Mouse (Mus musculus): ENCODE data around the gene Cd164. TPM values are rescaled to one million over a fixed set of nuclear protein-coding genes. Genes with fewer than 3 reads are reported as not detected.

Gene Cd164
- polyA plus RNA-seq, 1 experiment from 2014 or later = 112 TPM

GRCm38 (mm10) chr10:41536714-41537113 is 17.5 kb downstream of the Cd164 start:
- TF ChIP-seq EP300 (optimal IDR thresholded peaks at IDR 0.05) (no peak), CTCF (IDR thresholded peaks at IDR 0.05; ENCODE audit: low read depth) (no peak)
- no peak overlapping the region for H3K4me3 ChIP-seq (ENCODE audit: low read depth, low read length)
- H3K27ac ChIP-seq (replicated peaks) = no peak overlapping the region
- peaks cover 9% of the 10 kb centered on the region for H3K36me3 ChIP-seq (ENCODE audit: control insufficient read depth, insufficient read depth, low read length)
- H3K9ac ChIP-seq (ENCODE audit: low read length) = no peak overlapping the region
- no peak overlapping the region for H3K4me2 ChIP-seq (replicated peaks; ENCODE audit: low read depth)
- ATAC-seq (ENCODE audit: low FRiP score, low TSS enrichment) (no peak), DNase-seq (ENCODE audit: low spot score) (no peak)
- no peaks in the 10 kb centered on the region for H3K9me3 ChIP-seq (ENCODE audit: control insufficient read depth, low read length)
- no peaks in the 10 kb centered on the region for H3K27me3 ChIP-seq (ENCODE audit: control insufficient read depth, insufficient read depth, low read length)
- WGBS = 95% methylated on average over 1 of the region's 1 CpGs
- H3K4me1 ChIP-seq (replicated peaks; ENCODE audit: control insufficient read depth, insufficient read depth) = no peaks in the 10 kb centered on the region

- peaks cover 9% of the 10 kb centered on the region for H3K36me3 ChIP-seq (ENCODE audit: control insufficient read depth, insufficient read depth, low read length)
- H3K27me3 ChIP-seq (ENCODE audit: control insufficient read depth, insufficient read depth, low read length) = no peaks in the 10 kb centered on the region
- WGBS = 94% methylated on average over 4 of the region's 4 CpGs
- H3K4me3 ChIP-seq (ENCODE audit: low read depth, low read length) = no peak overlapping the region
- no peaks in the 10 kb centered on the region for H3K4me1 ChIP-seq (replicated peaks; ENCODE audit: control insufficient read depth, insufficient read depth)
- no peak for TF ChIP-seq EP300 (optimal IDR thresholded peaks at IDR 0.05)
- TF ChIP-seq CTCF (IDR thresholded peaks at IDR 0.05; ENCODE audit: low read depth) = no peak
- H3K9ac ChIP-seq (ENCODE audit: low read length) = no peak overlapping the region
- H3K9me3 ChIP-seq (ENCODE audit: control insufficient read depth, low read length) = no peaks in the 10 kb centered on the region
- ATAC-seq (ENCODE audit: low FRiP score, low TSS enrichment) (no peak), DNase-seq (ENCODE audit: low spot score) (no peak)
- no peak overlapping the region for H3K4me2 ChIP-seq (replicated peaks; ENCODE audit: low read depth)
- H3K27ac ChIP-seq (replicated peaks) = no peak overlapping the region
These were observed 18.2 kb downstream of the Cd164 start for GRCm38 (mm10) chr10:41537226-41537982.

GRCm38 (mm10) chr10:41537983-41538330 is 18.7 kb downstream of the Cd164 start:
- Histone ChIP-seq H3K36me3 (ENCODE audit: control insufficient read depth, insufficient read depth, low read length) (peaks cover 9% of the 10 kb centered on the region), H3K9me3 (ENCODE audit: control insufficient read depth, low read length) (no peaks in the 10 kb centered on the region), H3K9ac (ENCODE audit: low read length) (no peak overlapping the region), H3K4me3 (ENCODE audit: low read depth, low read length) (no peak overlapping the region), H3K4me2 (replicated peaks; ENCODE audit: low read depth) (no peak overlapping the region), H3K27ac (replicated peaks) (no peak overlapping the region), H3K27me3 (ENCODE audit: control insufficient read depth, insufficient read depth, low read length) (no peaks in the 10 kb centered on the region), H3K4me1 (replicated peaks; ENCODE audit: control insufficient read depth, insufficient read depth) (no peaks in the 10 kb centered on the region)
- WGBS = 89% methylated on average over 3 of the region's 3 CpGs
- ATAC-seq (ENCODE audit: low FRiP score, low TSS enrichment) (no peak), DNase-seq (ENCODE audit: low spot score) (no peak)
- TF ChIP-seq EP300 (optimal IDR thresholded peaks at IDR 0.05) = no peak

GRCm38 (mm10) chr10:41538986-41539385 is 19.8 kb downstream of the Cd164 start:
- Histone ChIP-seq H3K4me1 (replicated peaks; ENCODE audit: control insufficient read depth, insufficient read depth) (no peaks in the 10 kb centered on the region), H3K27ac (replicated peaks) (no peak overlapping the region), H3K9ac (ENCODE audit: low read length) (no peak overlapping the region), H3K27me3 (ENCODE audit: control insufficient read depth, insufficient read depth, low read length) (no peaks in the 10 kb centered on the region), H3K4me3 (ENCODE audit: low read depth, low read length) (no peak overlapping the region), H3K4me2 (replicated peaks; ENCODE audit: low read depth) (no peak overlapping the region), H3K9me3 (ENCODE audit: control insufficient read depth, low read length) (no peaks in the 10 kb centered on the region), H3K36me3 (ENCODE audit: control insufficient read depth, insufficient read depth, low read length) (peaks cover 7% of the 10 kb centered on the region)
- 93% methylated on average over 4 of the region's 4 CpGs for WGBS
- DNase-seq (ENCODE audit: low spot score) (no peak), ATAC-seq (ENCODE audit: low FRiP score, low TSS enrichment) (no peak)
- TF ChIP-seq CTCF (IDR thresholded peaks at IDR 0.05; ENCODE audit: low read depth) (no peak), EP300 (optimal IDR thresholded peaks at IDR 0.05) (no peak)

- no peaks in the 10 kb centered on the region for H3K27me3 ChIP-seq (ENCODE audit: control insufficient read depth, insufficient read depth, low read length)
- DNase-seq (ENCODE audit: low spot score) (no peak), ATAC-seq (ENCODE audit: low FRiP score, low TSS enrichment) (no peak)
- no peaks in the 10 kb centered on the region for H3K36me3 ChIP-seq (ENCODE audit: control insufficient read depth, insufficient read depth, low read length)
- no peaks in the 10 kb centered on the region for H3K4me1 ChIP-seq (replicated peaks; ENCODE audit: control insufficient read depth, insufficient read depth)
- WGBS = 91% methylated on average over 6 of the region's 6 CpGs
- H3K27ac ChIP-seq (replicated peaks) = no peak overlapping the region
- H3K9ac ChIP-seq (ENCODE audit: low read length) = no peak overlapping the region
- TF ChIP-seq EP300 (optimal IDR thresholded peaks at IDR 0.05) = no peak
- no peak for TF ChIP-seq CTCF (IDR thresholded peaks at IDR 0.05; ENCODE audit: low read depth)
- H3K4me3 ChIP-seq (ENCODE audit: low read depth, low read length) = no peak overlapping the region
- H3K4me2 ChIP-seq (replicated peaks; ENCODE audit: low read depth) = no peak overlapping the region
- no peaks in the 10 kb centered on the region for H3K9me3 ChIP-seq (ENCODE audit: control insufficient read depth, low read length)
These were observed 22.8 kb downstream of the Cd164 start for GRCm38 (mm10) chr10:41542057-41542456.

- Histone ChIP-seq H3K4me1 (replicated peaks; ENCODE audit: control insufficient read depth, insufficient read depth) (no peaks in the 10 kb centered on the region), H3K27ac (replicated peaks) (no peak overlapping the region), H3K9me3 (ENCODE audit: control insufficient read depth, low read length) (no peaks in the 10 kb centered on the region), H3K9ac (ENCODE audit: low read length) (no peak overlapping the region), H3K27me3 (ENCODE audit: control insufficient read depth, insufficient read depth, low read length) (no peaks in the 10 kb centered on the region), H3K36me3 (ENCODE audit: control insufficient read depth, insufficient read depth, low read length) (no peaks in the 10 kb centered on the region), H3K4me3 (ENCODE audit: low read depth, low read length) (no peak overlapping the region), H3K4me2 (replicated peaks; ENCODE audit: low read depth) (no peak overlapping the region)
- no peak for ATAC-seq (ENCODE audit: low FRiP score, low TSS enrichment)
- DNase-seq (ENCODE audit: low spot score) = no peak
- 83% methylated on average over 4 of the region's 4 CpGs for WGBS
- TF ChIP-seq CTCF (IDR thresholded peaks at IDR 0.05; ENCODE audit: low read depth) (no peak), EP300 (optimal IDR thresholded peaks at IDR 0.05) (no peak)
These were observed 24.2 kb downstream of the Cd164 start for GRCm38 (mm10) chr10:41543439-41543838.

All from stomach, postnatal 0 days (tissue).